Mouse (Mus musculus) inflammation-experienced regulatory T-cells, adult 16 weeks (primary cell): Measurements from ENCODE around the gene Parp6. TPM values are rescaled to one million over a fixed set of nuclear protein-coding genes. Genes with fewer than 3 reads are reported as not detected.

Experiments used
- polyA plus RNA-seq: library from polyadenylated mRNA; unstranded; fragments of 100-300 nt; shearing (Covaris generic); gene quantifications from one replicate; pipeline ENCODE4 v1.2.1, GENCODE M21; 2017

Parp6 gene
- polyA plus RNA-seq = 39.1 TPM

GRCm38 (mm10) chr9:59616622-59617306 lies at the start of gene Parp6:
Gene Parp6 (plus strand): TSS chr9:59617284.

GRCm38 (mm10) chr9:59577844-59578504 lies 39.1 kb upstream of the Parp6 start, which contains the start of gene Celf6:
Gene Celf6 (plus strand): TSS chr9:59577917.

DNA sequence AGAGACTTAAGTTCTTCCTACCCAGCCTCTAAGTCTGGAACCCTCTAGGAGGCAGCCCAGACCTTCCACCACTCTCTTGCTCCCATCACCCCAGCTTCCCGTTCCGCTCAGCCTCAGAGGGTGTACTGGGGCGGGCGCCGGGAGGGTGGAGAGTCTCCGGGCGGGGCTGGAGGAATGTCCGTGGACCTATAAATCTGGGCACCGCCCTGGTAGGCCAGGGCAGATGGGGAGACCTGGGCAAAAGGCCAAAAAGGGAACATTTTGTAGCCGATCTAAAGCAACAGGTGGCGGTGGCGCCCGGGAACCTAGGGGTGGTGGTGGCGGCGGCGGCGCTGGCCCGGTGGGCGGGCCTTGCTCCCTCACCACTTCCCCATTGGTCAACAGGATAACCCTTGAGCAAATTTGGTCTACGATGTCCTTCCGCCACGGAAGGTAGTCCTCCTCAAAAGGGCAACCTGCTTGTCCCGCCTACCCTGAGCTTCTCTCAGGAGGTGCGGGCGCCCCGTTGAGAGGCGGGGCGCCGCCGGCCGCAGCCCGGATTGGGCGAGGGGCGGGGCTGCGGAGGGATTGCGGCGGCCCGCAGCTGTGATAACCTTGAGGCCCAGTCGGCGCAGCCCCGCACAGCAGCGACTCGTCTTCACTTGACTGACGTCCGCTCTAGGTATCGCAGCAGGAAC lies 39.0 kb downstream of the Parp6 start, which contains the start of gene Pkm:
Gene Pkm (plus strand): TSS at position 411 of the 677 bp plus-strand sequence.

GRCm38 (mm10) chr9:59679678-59680533 lies 62.8 kb downstream of the Parp6 start, which contains the start of gene Gramd2:
Gene Gramd2 (plus strand): TSS chr9:59680144.

Other genes with a start within 250 kb of the Parp6 start
- gene Arih1, start 130.7 kb upstream of the Parp6 start, polyA plus RNA-seq = 16.9 TPM
- gene Hexa, start 77.7 kb upstream of the Parp6 start, polyA plus RNA-seq = 83.8 TPM
- gene Tmem202, start 77.4 kb upstream of the Parp6 start, polyA plus RNA-seq = 0.52 TPM
- not detected for gene Celf6, start 39.4 kb upstream of the Parp6 start, polyA plus RNA-seq
- 1,021 TPM for gene Pkm, start 39.1 kb downstream of the Parp6 start, polyA plus RNA-seq
- gene Gramd2, start 62.9 kb downstream of the Parp6 start, polyA plus RNA-seq = not detected
- gene Senp8, start 133.4 kb downstream of the Parp6 start, polyA plus RNA-seq = 8.3 TPM
- 32.5 TPM for gene Myo9a, start 133.6 kb downstream of the Parp6 start, polyA plus RNA-seq